Mouse (Mus musculus) liver, embryonic 16.5 days (tissue): ENCODE results near the gene Sirt2. TPM values are rescaled to one million over a fixed set of nuclear protein-coding genes. Genes with fewer than 3 reads are reported as not detected.

Source experiments
- ATAC-seq: fragments of 200-750 bp; cut with Nextera tagmentation; 2 replicates; pipeline ENCODE4 v1.8.0; 2017; ENCODE audit warnings: low read depth, mild to moderate bottlenecking, moderate number of reproducible peaks, moderate library complexity
- H3K27ac ChIP-seq: fragments of 300-500 bp; sonication (generic); 2 replicates; pipeline ENCODE4 v1.5.1; 2014; ENCODE audit warnings: mild to moderate bottlenecking, low read length
- H3K27me3 ChIP-seq: fragments of 300-500 bp; sonication (generic); 2 replicates; pipeline ENCODE4 v1.6.1; 2014; ENCODE audit warnings: low read depth, low read length, mixed read lengths; ENCODE audit not compliant: control insufficient read depth, insufficient read depth
- H3K36me3 ChIP-seq: fragments of 300-500 bp; sonication (generic); 2 replicates; pipeline ENCODE4 v1.6.1; 2014; ENCODE audit warnings: mild to moderate bottlenecking; ENCODE audit not compliant: control insufficient read depth, insufficient read depth
- H3K4me1 ChIP-seq: fragments of 300-500 bp; sonication (generic); 2 replicates; pipeline ENCODE4 v1.6.1; 2014; ENCODE audit warnings: low read depth, low read length, mixed read lengths; ENCODE audit not compliant: control insufficient read depth
- H3K4me2 ChIP-seq: fragments of 300-500 bp; sonication (generic); 2 replicates; pipeline ENCODE4 v1.6.1; 2014; ENCODE audit warnings: low read depth, low read length, mixed read lengths
- H3K4me3 ChIP-seq: fragments of 300-500 bp; sonication (generic); 2 replicates; pipeline ENCODE4 v1.5.1; 2014; ENCODE audit warnings: low read depth, mild to moderate bottlenecking, low read length
- H3K9ac ChIP-seq: fragments of 300-500 bp; sonication (generic); 2 replicates; pipeline ENCODE4 v1.6.1; 2014; ENCODE audit warnings: low read depth, low read length
- H3K9me3 ChIP-seq: fragments of 300-500 bp; sonication (generic); replicated peaks from 2 replicates; pipeline ENCODE4 v1.6.1; 2016; ENCODE audit warnings: low read length; ENCODE audit not compliant: control insufficient read depth
- WGBS: fragments of 180-500 bp; shearing (Covaris S2); extraction: QIAGEN DNeasy Blood & Tissue Kit; methylation state at CpG from one replicate; pipeline ENCODE4 v1.1.7; 2014; ENCODE audit not compliant: insufficient replicate concordance; 5-methylcytosine and 5-hydroxymethylcytosine counted together
- polyA plus RNA-seq: library from polyadenylated mRNA; unstranded; fragments of >200 nt; fragmentation: Nextera tagmentation; extraction: Ambion mirVana; gene quantifications from 2 replicates; pipeline ENCODE4 v1.2.1, GENCODE M21; 2015

The Sirt2 gene
- polyA plus RNA-seq, 1 experiment from 2014 or later = 28.0 TPM

DNA sequence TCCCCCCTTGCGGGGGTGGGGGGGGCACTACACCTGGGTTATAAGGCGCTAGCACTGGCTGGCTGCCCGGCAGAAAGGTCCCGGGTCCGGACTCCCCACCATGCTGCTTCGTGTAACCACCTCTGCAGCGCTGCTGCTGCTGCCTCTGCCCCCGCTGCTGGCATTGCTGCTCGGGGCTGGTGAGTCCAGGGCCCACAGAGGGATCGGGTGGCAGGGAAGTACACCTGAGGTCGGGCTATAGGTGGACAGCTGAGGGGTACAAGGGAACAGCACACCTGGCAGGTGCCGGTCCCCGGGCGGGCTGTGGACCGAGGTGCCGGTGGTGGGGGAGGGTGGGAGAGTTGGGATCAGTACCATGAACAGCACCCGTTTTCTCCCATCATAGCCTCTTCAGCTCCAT, 10.5 kb upstream of the Sirt2 start, which contains the start of gene Ccer2:
Gene Ccer2 (plus strand): TSS at position 96 of the 400 bp plus-strand sequence.
- no peak within 1 kb of the TSS for H3K4me3 ChIP-seq
- H3K36me3 ChIP-seq = peaks cover 6% of the 10 kb centered on the region; the same call in 1 of the 2 replicates
- no peaks in the 10 kb centered on the region for H3K4me1 ChIP-seq
- no peaks in the 10 kb centered on the region for H3K9me3 ChIP-seq
- H3K27ac ChIP-seq = no peak within 1 kb of the TSS
- no peak within 1 kb of the TSS for H3K9ac ChIP-seq
- peak; percentile 11; the same call in 1 of the 2 replicates for ATAC-seq
- H3K4me2 ChIP-seq = no peak within 1 kb of the TSS
- 7% methylated on average over 17 of the region's 17 CpGs for WGBS
- H3K27me3 ChIP-seq = peaks cover 15% of the 10 kb centered on the region

DNA sequence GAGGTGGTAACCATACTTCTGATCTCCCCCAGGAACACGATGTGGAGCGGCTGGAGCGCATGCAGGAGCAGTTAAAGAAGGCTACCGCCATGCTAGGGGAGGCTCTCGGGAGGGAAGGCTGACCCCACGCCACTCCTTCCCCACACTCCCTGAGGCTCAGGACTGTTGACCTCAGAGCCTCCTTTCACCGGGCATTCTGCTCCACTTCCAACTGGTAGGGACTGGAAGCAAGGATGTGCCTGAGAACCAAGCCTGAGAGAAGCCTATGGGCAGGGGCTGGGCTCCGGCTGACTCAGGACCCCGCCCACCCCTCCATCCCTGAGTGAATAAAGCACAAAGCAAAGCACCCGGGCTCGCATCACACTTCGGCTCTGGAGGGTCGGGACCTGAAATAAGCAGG, 7.9 kb upstream of the Sirt2 start:
- WGBS = 81% methylated on average over 13 of the region's 13 CpGs
- H3K27me3 ChIP-seq = peaks cover 15% of the 10 kb centered on the region
- peaks cover 12% of the 10 kb centered on the region for H3K36me3 ChIP-seq
- H3K4me3 ChIP-seq = no peak overlapping the region
- H3K4me2 ChIP-seq = no peak overlapping the region
- no peak overlapping the region for H3K27ac ChIP-seq
- H3K4me1 ChIP-seq = no peaks in the 10 kb centered on the region
- H3K9ac ChIP-seq = no peak overlapping the region
- no peaks in the 10 kb centered on the region for H3K9me3 ChIP-seq
- ATAC-seq = no peak

DNA sequence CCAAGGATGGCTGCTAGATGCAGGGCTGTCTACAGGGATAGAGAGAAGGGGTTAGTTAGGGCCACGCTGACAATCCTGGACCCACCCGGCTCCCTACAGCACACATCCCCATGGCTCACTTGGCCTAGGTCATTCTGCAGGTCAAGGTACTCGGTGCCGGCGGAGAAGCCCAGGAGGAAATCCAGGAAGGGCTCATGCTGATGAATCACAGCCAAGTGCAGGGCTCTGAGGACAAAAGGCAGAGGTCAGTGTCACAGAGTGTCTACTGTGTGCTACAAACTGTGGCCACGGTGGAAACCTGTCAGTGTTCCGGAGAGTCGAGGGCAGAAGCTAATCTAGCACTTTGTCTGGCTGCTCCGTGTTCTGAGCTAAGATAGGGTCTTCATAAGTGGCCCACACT, 4.6 kb upstream of the Sirt2 start:
- Histone ChIP-seq H3K36me3 (peaks cover 12% of the 10 kb centered on the region), H3K27ac (no peak overlapping the region), H3K9me3 (no peaks in the 10 kb centered on the region), H3K4me3 (no peak overlapping the region), H3K4me2 (no peak overlapping the region), H3K9ac (no peak overlapping the region), H3K4me1 (peaks cover 6% of the 10 kb centered on the region), H3K27me3 (no peaks in the 10 kb centered on the region)
- WGBS = 85% methylated on average over 9 of the region's 9 CpGs
- no peak for ATAC-seq

DNA sequence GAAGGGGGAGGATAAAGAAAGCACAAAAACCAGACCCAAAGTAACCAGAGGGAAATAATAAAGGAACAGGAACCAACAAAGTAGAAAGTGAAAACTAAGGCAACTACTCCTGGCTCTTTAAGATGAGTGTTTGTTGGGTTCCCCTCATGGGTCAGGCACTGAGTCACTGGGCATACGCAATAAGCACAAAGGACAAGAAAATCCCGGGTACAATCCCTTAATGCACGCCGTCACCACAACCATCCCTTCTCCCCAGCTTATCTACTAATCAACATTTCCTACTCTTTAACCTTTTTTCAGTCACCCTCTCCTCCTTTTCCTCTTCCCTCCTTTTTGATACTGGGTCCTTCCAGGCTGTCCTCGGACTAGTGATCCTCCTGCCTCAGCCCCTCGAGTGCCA, 1.3 kb upstream of the Sirt2 start:
- Histone ChIP-seq H3K4me3 (peak overlapping the region; percentile 88), H3K4me1 (peaks cover 26% of the 10 kb centered on the region), H3K4me2 (peak overlapping the region; percentile 76), H3K9ac (no peak overlapping the region), H3K36me3 (peaks cover 7% of the 10 kb centered on the region), H3K27me3 (no peaks in the 10 kb centered on the region), H3K9me3 (no peaks in the 10 kb centered on the region), H3K27ac (no peak overlapping the region)
- 59% methylated on average over 6 of the region's 6 CpGs for WGBS
- ATAC-seq = no peak

DNA sequence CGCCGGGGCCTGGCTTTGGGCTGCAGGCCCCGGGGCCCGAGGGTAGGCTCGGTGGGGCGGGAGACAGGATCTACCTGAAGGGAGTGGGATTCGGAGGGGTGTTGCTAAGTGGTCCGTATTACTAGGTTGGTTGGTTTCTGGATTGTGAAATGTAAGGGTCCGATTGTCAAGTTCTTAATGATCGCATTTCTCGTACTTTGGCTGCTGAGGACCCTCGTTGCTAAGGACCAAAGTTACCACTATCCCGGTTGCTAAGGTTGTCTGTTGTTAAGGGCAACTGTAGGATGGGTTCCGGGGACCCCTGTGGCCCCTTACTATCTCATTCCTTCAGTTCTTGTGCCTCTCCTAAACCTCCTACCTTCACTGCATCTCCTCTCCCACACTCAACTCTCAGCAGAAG, 375 bp downstream of the Sirt2 start:
- H3K4me3 ChIP-seq = peak overlapping the region; percentile 88
- 8% methylated on average over 14 of the region's 14 CpGs for WGBS
- no peaks in the 10 kb centered on the region for H3K9me3 ChIP-seq
- ATAC-seq = no peak
- H3K4me1 ChIP-seq = peaks cover 34% of the 10 kb centered on the region
- H3K9ac ChIP-seq = peak overlapping the region; percentile 74
- peak overlapping the region; percentile 89 for H3K4me2 ChIP-seq
- peak overlapping the region; percentile 49; the same call in 1 of the 2 replicates for H3K27ac ChIP-seq
- H3K36me3 ChIP-seq = no peaks in the 10 kb centered on the region
- no peaks in the 10 kb centered on the region for H3K27me3 ChIP-seq

DNA sequence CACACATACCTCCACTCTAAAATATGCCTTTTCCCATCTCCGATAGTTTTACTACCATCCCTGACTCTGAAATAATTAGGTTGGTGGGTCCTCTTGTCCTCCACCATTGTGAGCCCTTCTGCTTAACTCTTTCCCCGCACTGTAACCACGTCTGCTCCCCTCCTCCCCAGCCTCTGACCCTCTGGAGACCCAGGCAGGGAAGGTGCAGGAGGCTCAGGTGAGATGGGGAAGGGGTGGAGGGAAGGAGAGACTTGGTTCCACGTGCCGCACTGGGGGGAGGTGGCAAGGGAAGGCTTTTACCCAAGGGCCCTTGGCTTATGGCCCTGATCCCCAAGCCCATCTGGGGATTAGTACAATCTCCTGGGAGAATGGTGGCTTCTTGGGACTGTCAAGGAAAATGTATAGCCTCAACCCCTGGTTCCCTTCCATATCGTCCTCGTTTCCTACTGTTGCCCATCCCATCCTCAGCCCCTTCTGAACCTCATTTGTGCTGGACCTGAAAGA, 979 bp downstream of the Sirt2 start, which contains the start of gene Nfkbib:
Gene Nfkbib (minus strand): TSS at position 51 of the 504 bp plus-strand sequence.
- peak within 1 kb of the TSS; percentile 88 for H3K4me3 ChIP-seq
- H3K4me1 ChIP-seq = peaks cover 34% of the 10 kb centered on the region
- H3K4me2 ChIP-seq = peak within 1 kb of the TSS; percentile 89
- no peaks in the 10 kb centered on the region for H3K9me3 ChIP-seq
- 59% methylated on average over 7 of the region's 7 CpGs for WGBS
- H3K27me3 ChIP-seq = no peaks in the 10 kb centered on the region
- ATAC-seq = no peak
- peak within 1 kb of the TSS; percentile 49; the same call in 1 of the 2 replicates for H3K27ac ChIP-seq
- peak within 1 kb of the TSS; percentile 74 for H3K9ac ChIP-seq
- no peaks in the 10 kb centered on the region for H3K36me3 ChIP-seq

DNA sequence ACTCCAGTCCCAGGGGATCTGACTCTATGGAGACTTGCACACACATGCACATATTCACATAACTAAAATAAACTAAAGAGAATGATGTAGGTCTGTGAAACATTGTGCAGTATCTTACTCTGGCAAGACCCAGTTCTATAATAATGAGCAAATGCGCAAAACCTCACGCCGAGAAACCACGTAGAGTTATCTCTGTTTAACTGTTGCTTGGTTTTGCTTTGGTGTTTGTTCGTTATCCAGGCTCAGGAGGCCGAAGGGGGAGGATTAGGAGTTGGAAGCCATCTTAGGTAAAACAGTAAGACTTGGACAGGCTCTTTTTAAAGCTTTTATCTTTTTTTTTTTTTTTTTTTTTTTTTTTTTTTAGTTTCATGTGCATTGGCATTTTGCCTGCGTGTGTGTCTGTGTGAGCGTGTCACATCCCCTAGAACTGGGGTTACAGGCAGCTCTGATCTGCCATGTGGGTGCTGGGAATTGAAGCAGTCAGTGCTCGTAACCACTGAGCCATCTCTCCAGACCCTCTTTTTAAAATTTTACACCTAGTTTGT, 3.0 kb downstream of the Sirt2 start:
- no peak for ATAC-seq
- Histone ChIP-seq H3K27me3 (no peaks in the 10 kb centered on the region), H3K9ac (no peak overlapping the region), H3K4me1 (peaks cover 34% of the 10 kb centered on the region), H3K9me3 (no peaks in the 10 kb centered on the region), H3K27ac (no peak overlapping the region), H3K4me3 (no peak overlapping the region), H3K4me2 (no peak overlapping the region), H3K36me3 (no peaks in the 10 kb centered on the region)
- WGBS = 46% methylated on average over 9 of the region's 9 CpGs

DNA sequence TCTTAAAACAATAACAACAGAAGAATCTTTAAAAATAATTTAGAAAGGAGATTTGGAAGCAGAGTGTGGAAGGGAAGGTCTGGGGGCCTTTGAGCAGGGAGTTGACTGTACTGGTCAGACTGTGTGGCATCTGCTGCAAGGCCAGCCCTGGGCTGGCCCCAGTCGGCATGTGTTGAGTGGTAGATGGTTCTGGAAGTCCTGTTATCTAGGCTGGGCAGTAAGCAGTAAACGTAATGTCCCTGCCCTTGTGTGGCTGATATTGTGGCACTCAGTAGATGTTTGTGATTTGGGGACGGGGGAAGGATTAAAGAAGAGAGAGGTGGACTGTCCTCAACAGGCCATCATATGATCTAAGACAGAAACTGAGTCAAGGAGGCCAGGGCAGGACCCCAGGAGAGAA, 3.8 kb downstream of the Sirt2 start:
- no peaks in the 10 kb centered on the region for H3K9me3 ChIP-seq
- H3K27ac ChIP-seq = no peak overlapping the region; the same call in 1 of the 2 replicates
- ATAC-seq = no peak
- H3K27me3 ChIP-seq = no peaks in the 10 kb centered on the region
- H3K4me1 ChIP-seq = peaks cover 33% of the 10 kb centered on the region
- 20% methylated on average over 3 of the region's 3 CpGs for WGBS
- H3K9ac ChIP-seq = no peak overlapping the region
- H3K36me3 ChIP-seq = no peaks in the 10 kb centered on the region
- H3K4me3 ChIP-seq = no peak overlapping the region
- H3K4me2 ChIP-seq = no peak overlapping the region

DNA sequence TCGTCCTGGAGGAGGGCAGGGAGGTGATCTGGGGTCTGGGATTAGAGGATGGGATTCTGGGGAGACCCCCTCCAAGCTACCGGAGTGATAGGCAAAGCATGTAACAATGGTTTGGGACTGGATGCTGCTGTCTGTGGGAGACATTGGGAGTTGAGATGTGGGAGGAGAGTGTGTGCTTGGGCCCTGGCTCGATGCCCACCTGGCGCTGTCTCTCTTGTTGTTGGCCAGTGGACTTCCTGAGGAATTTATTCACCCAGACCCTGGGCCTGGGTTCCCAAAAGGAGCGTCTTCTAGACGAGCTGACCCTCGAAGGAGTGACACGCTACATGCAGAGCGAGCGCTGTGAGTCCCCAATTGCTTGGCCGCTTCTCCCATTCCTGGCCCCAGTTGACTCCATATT, 5.3 kb downstream of the Sirt2 start:
- WGBS = 83% methylated on average over 11 of the region's 11 CpGs
- H3K9ac ChIP-seq = no peak overlapping the region
- no peak overlapping the region for H3K4me2 ChIP-seq
- ATAC-seq = no peak
- H3K4me1 ChIP-seq = peaks cover 28% of the 10 kb centered on the region
- H3K36me3 ChIP-seq = no peaks in the 10 kb centered on the region
- no peak overlapping the region for H3K4me3 ChIP-seq
- H3K9me3 ChIP-seq = no peaks in the 10 kb centered on the region
- H3K27me3 ChIP-seq = no peaks in the 10 kb centered on the region
- H3K27ac ChIP-seq = no peak overlapping the region
